Mouse (Mus musculus): ENCODE measurements around the gene Rnf150. TPM values are rescaled to one million over a fixed set of nuclear protein-coding genes. Genes with fewer than 3 reads are reported as not detected.
A peak's percentile ranks its signal among the peaks of the same experiment; 100 is the strongest.
"Not testable (repeated sequence)": the region's sequence is repeated elsewhere in the genome, so short reads cannot be mapped to it uniquely, and the experiment has no call there.

The Rnf150 gene
- polyA plus RNA-seq, 1 experiment from 2014 or later, result 2.1 TPM

DNA sequence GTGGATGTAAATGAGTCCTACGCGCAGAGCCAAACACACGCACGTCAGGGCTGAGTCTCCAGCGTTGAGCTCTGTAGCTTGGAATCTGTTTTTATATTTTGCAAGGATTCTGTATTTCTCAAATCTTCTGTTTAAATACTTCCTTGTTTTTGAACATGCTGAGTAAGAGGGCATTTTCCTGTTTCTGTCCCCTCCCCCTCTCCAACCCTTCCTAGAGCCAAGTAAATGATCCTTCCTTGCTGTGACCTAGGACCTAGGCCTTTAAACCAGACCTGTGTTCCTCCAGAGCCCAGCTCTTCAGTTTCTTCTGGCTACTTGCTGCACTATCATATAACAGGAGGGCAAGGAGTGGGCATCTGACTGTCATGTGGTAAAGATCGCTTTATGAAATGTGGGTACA is 200.9 kb downstream of the Rnf150 start:
- Histone ChIP-seq H3K36me3 (no peaks in the 10 kb centered on the region), H3K4me2 (replicated peaks) (no peak overlapping the region), H3K4me1 (peaks cover 3% of the 10 kb centered on the region), H3K27me3 (no peaks in the 10 kb centered on the region), H3K9me3 (no peaks in the 10 kb centered on the region), H3K9ac (no peak overlapping the region), H3K4me3 (no peak overlapping the region), H3K27ac (no peak overlapping the region)
- WGBS, result 86% methylated on average over 6 of the region's 6 CpGs
- no peak for ATAC-seq (ENCODE audit: low FRiP score, low read depth)

DNA sequence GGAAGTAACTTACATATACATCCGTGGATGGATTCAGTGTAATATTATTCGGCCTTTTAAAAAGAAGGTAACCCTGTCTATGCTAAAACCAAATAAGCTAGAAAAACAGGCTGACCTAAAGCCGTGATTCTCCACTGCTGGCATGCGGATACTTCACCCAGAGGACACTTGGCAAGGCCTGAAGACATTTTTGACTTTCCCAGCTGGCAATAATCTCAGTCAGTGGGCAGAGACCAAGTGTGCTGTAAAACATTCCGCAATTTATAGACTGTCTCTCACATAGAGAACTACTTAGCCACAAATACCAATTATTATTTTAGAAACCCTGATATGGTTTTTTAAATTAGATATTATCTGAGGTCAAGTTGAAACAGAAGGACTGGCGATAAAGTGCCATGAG is 202.9 kb downstream of the Rnf150 start:
- WGBS, result 80% methylated on average over 6 of the region's 6 CpGs
- Histone ChIP-seq H3K9ac (no peak overlapping the region), H3K27ac (no peak overlapping the region), H3K4me2 (replicated peaks) (no peak overlapping the region), H3K36me3 (no peaks in the 10 kb centered on the region), H3K4me1 (no peaks in the 10 kb centered on the region), H3K4me3 (no peak overlapping the region), H3K27me3 (no peaks in the 10 kb centered on the region), H3K9me3 (no peaks in the 10 kb centered on the region)
- ATAC-seq (ENCODE audit: low FRiP score, low read depth), result no peak

DNA sequence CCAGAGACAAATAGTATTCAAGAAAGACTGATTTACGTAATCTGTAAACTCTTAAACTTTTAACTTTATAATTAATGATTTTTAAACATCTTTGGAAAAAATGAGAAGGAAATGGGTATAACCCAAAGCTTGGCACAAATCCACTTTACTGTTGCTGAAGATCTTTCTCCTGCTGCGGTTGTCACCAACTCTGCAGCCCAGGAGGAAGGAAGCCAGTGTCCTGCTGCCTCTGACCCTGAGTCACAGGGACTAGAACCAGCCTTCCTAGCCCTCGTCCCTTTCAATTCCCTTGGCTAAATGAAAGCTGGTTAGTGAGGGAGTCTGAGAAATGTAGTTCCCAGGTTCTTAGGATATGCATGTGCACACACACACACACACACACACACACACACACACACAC is 203.7 kb downstream of the Rnf150 start:
- WGBS, result 87% methylated on average over 3 of the region's 3 CpGs

DNA sequence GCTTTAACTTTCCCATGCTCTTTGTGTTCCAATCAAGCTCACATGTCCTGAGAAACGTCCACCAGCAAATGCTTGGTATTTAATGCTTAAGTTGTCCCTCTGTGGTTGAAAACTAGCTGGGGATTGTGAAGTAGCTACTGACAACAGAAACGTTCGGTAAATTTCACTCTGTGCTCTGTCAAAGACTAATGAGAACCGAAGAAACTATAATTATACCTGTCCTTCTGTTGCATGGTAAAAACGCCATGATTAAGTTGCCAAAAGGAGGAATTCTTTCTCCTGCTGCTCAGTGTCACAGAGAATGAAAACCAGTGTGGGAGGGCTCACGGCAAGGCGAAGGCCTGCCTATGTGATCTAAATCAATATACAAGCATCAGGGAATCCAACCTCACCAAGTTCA is 204.8 kb downstream of the Rnf150 start:
- H3K4me2 ChIP-seq (replicated peaks), result no peak overlapping the region

More for the DNA sequence above, 203.7 kb downstream of the Rnf150 start:
- ATAC-seq (ENCODE audit: low FRiP score, low read depth), result no peak
- Histone ChIP-seq H3K27ac (no peak overlapping the region), H3K9me3 (no peaks in the 10 kb centered on the region), H3K4me2 (replicated peaks) (no peak overlapping the region), H3K27me3 (no peaks in the 10 kb centered on the region), H3K9ac (no peak overlapping the region), H3K4me3 (no peak overlapping the region), H3K4me1 (no peaks in the 10 kb centered on the region), H3K36me3 (no peaks in the 10 kb centered on the region)

DNA sequence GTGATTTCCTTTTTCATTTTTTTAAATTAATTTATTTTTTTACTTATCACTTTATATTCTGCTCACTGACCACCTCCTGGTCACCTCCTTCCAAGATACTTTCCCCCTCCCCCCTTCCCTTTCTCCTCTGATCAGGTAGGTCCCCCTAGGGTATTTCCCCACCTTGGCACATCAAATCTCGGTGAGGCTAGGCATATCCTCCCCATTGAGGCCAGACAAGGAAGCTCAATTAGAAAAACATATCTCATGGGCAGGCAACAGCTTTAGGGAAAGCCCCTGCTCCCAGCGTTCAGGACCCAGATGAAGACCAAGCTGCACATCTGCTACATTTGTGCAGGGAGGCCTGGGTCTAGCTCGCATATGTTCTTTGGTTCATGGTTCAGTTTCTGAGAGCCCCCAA is 211.1 kb downstream of the Rnf150 start:
- Histone ChIP-seq H3K9ac (no peak overlapping the region), H3K9me3 (no peaks in the 10 kb centered on the region), H3K4me3 (no peak overlapping the region), H3K4me2 (replicated peaks) (no peak overlapping the region), H3K36me3 (0 out of 2 replicates have a peak, but pooled peaks cover 4% of the 10 kb centered on the region), H3K27ac (no peak overlapping the region), H3K27me3 (no peaks in the 10 kb centered on the region), H3K4me1 (peaks cover 11% of the 10 kb centered on the region)
- 80% methylated on average over 3 of the region's 3 CpGs for WGBS
- no peak for ATAC-seq (ENCODE audit: low FRiP score, low read depth)

More for the DNA sequence above, 204.8 kb downstream of the Rnf150 start:
- 73% methylated on average over 7 of the region's 7 CpGs for WGBS
- Histone ChIP-seq H3K4me3 (no peak overlapping the region), H3K9me3 (no peaks in the 10 kb centered on the region), H3K9ac (no peak overlapping the region), H3K4me1 (no peaks in the 10 kb centered on the region), H3K27ac (no peak overlapping the region), H3K36me3 (no peaks in the 10 kb centered on the region), H3K27me3 (no peaks in the 10 kb centered on the region)
- no peak for ATAC-seq (ENCODE audit: low FRiP score, low read depth)

DNA sequence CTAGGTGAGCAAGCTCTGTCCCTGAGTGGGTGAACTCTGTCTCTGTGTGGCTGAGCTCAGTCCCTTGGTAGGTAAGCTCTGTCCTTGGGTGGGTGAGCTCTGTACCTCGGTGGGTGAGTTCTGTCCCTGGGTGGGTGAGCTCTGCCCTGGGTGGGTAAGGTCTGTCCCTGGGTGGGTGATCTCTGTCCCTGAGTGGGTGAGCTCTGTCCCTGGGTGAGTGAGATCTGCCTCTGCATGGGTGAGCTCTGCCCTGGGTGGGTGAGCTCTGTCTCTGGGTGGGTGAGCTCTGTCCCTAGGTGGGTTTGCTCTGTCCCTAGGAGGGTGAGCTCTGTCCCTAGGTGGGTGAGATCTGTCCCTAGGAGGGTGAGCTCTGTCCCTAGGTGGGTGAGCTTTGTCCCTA is 213.5 kb downstream of the Rnf150 start:
- H3K36me3 ChIP-seq, result 0 out of 2 replicates have a peak, but pooled peaks cover 4% of the 10 kb centered on the region
- H3K4me2 ChIP-seq (replicated peaks), result no peak overlapping the region
- H3K9me3 ChIP-seq, result no peaks in the 10 kb centered on the region
- H3K27me3 ChIP-seq, result no peaks in the 10 kb centered on the region
- no peak overlapping the region for H3K4me3 ChIP-seq
- WGBS, result 87% methylated on average over 1 of the region's 1 CpGs
- H3K9ac ChIP-seq, result no peak overlapping the region
- H3K27ac ChIP-seq, result no peak overlapping the region
- no peak for ATAC-seq (ENCODE audit: low FRiP score, low read depth)
- peaks cover 19% of the 10 kb centered on the region for H3K4me1 ChIP-seq

DNA sequence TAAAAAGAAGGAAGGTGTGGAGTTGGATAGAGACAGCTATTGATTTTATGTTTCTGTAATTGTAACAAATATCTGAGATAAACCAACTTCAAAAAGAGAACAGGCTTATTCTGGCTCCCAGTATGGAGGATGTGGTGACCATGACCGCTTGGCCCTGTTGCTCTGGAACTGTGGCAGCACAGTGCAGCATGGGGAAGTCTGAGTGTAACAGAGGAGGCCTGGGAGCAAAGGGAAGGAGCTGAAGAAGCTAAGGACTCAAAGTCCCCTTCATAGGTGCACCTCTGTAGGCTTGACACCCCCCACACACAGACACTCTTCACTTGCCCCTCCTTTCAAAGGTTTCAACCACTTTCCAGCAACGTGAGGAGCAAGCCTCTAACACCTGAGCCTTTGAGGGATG is 214.2 kb downstream of the Rnf150 start:
- H3K36me3 ChIP-seq, result 0 out of 2 replicates have a peak, but pooled peaks cover 4% of the 10 kb centered on the region
- WGBS, result 61% methylated on average over 2 of the region's 2 CpGs
- H3K4me3 ChIP-seq, result no peak overlapping the region
- no peak overlapping the region for H3K4me2 ChIP-seq (replicated peaks)
- H3K9ac ChIP-seq, result no peak overlapping the region
- no peaks in the 10 kb centered on the region for H3K27me3 ChIP-seq
- ATAC-seq (ENCODE audit: low FRiP score, low read depth), result no peak
- H3K4me1 ChIP-seq, result peaks cover 19% of the 10 kb centered on the region
- H3K27ac ChIP-seq, result no peak overlapping the region
- H3K9me3 ChIP-seq, result no peaks in the 10 kb centered on the region

DNA sequence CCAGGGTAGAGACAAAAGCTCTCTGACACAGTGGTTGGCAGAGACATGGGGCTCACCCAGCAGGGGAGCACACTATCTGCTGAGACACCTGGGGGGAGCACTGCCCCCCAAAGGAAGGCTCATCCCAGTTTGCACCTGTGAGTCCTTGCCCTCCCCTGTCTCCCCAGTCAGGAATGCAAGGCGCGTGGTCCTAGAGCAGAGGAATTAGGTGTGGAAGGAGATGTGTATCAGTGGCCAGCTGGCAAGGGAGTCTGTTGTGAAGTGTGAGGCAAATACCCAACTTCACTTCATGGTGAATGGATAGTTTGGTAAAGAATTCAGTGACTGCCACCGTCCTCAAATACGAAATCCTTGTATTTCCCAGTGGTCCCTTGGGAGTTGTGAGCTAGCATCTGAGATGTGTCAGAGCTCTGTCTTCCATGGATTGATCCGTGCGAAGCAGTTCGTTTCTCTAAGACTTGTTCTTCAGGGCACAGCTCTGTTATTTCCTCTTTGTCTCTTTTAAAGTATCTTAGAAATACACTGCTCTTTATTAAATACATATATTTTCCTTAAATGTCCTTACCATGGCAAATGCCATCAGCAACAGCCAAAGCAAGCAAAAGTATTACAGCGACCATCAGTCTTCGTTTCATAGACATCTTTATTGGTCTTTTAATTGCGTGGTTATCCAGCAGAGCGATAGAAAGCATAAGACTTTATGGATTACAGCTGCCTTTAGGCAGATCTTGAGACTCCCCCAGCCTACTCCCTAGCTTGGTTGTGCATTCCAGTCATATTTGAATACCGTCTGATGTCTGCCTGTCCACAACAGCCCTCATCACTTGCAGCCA is 215.8 kb downstream of the Rnf150 start:
- Histone ChIP-seq H3K4me3 (no peak overlapping the region), H3K36me3 (peaks cover 5% of the 10 kb centered on the region; the same call in 1 of the 2 replicates), H3K9me3 (no peaks in the 10 kb centered on the region), H3K27me3 (0 out of 2 replicates have a peak, but pooled peaks cover 2% of the 10 kb centered on the region), H3K27ac (no peak overlapping the region), H3K4me2 (replicated peaks) (peak overlapping the region; percentile 11; the same call in 1 of the 2 replicates), H3K4me1 (peaks cover 19% of the 10 kb centered on the region), H3K9ac (no peak overlapping the region)
- WGBS, result 27% methylated on average over 12 of the region's 12 CpGs
- peak; percentile 73; the same call in 1 of the 2 replicates for ATAC-seq (ENCODE audit: low FRiP score, low read depth)

DNA sequence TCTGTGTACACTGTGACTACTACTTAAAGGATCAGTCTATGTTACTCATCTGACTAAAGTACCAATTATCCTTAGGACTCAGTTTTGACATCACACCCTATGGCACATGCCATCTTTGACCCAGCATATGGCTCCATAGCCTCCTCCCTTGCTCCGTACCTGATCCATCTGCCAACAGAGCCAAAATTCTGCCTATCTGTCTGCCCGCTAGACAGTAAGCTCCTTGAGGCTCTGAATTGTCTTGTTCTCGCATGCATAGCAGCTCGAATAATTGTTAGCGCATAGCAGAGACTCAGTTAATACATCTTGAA is 216.3 kb downstream of the Rnf150 start:
- H3K27me3 ChIP-seq, result 0 out of 2 replicates have a peak, but pooled peaks cover 2% of the 10 kb centered on the region
- peaks cover 7% of the 10 kb centered on the region; the same call in 1 of the 2 replicates for H3K36me3 ChIP-seq
- H3K9ac ChIP-seq, result no peak overlapping the region
- peak overlapping the region; percentile 11; the same call in 1 of the 2 replicates for H3K4me2 ChIP-seq (replicated peaks)
- H3K9me3 ChIP-seq, result no peaks in the 10 kb centered on the region
- peaks cover 19% of the 10 kb centered on the region for H3K4me1 ChIP-seq
- H3K4me3 ChIP-seq, result no peak overlapping the region
- ATAC-seq (ENCODE audit: low FRiP score, low read depth), result no peak
- H3K27ac ChIP-seq, result no peak overlapping the region
- 81% methylated on average over 5 of the region's 5 CpGs for WGBS

DNA sequence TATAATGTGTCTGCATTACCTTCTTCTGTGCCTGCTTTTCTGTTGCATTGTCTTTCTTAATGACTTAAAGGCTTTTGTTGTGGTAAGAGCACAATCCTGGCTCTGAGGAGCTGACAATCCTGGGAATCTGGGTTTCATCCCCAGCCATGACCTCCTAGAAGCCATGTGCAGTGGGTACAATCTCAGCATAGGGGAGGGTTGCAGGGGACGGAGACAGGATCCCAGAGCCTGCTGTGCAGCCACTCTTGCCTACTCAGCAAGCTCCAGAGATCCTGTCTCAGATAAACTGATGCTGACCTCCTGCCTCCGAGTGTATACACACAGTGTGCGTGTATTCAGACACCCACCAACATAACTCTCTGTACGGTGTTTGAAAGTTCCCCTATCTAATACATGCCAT is 218.1 kb downstream of the Rnf150 start:
- Histone ChIP-seq H3K9ac (no peak overlapping the region), H3K4me1 (peaks cover 19% of the 10 kb centered on the region), H3K27me3 (0 out of 2 replicates have a peak, but pooled peaks cover 2% of the 10 kb centered on the region), H3K9me3 (no peaks in the 10 kb centered on the region), H3K36me3 (peaks cover 3% of the 10 kb centered on the region; the same call in 1 of the 2 replicates), H3K27ac (no peak overlapping the region), H3K4me2 (replicated peaks) (no peak overlapping the region), H3K4me3 (no peak overlapping the region)
- ATAC-seq (ENCODE audit: low FRiP score, low read depth), result no peak
- 62% methylated on average over 4 of the region's 4 CpGs for WGBS

DNA sequence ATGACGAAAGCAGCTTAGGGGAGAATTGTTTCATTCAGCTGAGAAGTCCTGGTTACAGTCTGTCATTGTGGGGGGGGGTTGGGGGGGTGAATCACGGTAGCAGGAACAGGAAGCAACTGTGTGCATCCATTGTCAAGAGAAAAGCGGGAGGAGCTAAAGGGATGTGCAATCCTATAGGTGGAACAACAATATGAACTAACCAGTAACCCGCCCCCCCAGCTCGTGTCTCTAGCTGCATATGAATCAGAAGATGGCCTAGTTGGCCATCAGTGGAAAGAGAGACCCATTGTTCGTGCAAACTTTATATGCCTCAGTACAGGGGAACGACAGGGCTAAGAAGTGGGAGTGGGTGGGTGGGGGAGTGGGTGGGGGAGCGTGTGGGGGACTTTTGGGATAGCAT is 218.7 kb downstream of the Rnf150 start:
- H3K4me1 ChIP-seq, result peaks cover 19% of the 10 kb centered on the region
- ATAC-seq (ENCODE audit: low FRiP score, low read depth); H3K4me2 ChIP-seq (replicated peaks); H3K9me3 ChIP-seq; H3K27ac ChIP-seq; H3K9ac ChIP-seq; H3K4me3 ChIP-seq; H3K27me3 ChIP-seq; H3K36me3 ChIP-seq: not testable (repeated sequence)
- 83% methylated on average over 8 of the region's 8 CpGs for WGBS

DNA sequence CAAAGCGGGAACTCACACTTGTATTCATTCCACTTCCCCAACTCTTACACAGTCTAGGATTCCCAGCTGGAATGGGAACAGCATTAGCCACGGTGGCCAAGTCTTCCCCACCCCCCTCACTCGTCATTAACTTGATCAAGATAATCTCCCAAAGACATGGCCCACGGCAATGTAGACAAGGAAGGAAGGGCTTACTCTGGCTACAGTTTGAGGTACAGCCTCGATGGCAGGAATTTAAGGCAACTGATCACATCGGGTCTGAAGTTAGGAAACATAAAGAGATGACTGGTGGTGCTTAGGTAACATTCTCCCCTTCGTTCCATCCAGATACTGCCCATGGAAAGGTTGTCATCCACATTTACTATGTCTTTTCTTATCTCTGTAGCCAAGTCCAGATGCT is 219.1 kb downstream of the Rnf150 start:
- Histone ChIP-seq H3K9me3 (no peaks in the 10 kb centered on the region), H3K4me3 (no peak overlapping the region), H3K27ac (no peak overlapping the region), H3K4me2 (replicated peaks) (no peak overlapping the region), H3K36me3 (peaks cover 3% of the 10 kb centered on the region; the same call in 1 of the 2 replicates), H3K4me1 (peaks cover 19% of the 10 kb centered on the region), H3K9ac (no peak overlapping the region), H3K27me3 (0 out of 2 replicates have a peak, but pooled peaks cover 2% of the 10 kb centered on the region)
- ATAC-seq (ENCODE audit: low FRiP score, low read depth), result no peak
- 82% methylated on average over 7 of the region's 7 CpGs for WGBS

All from limb, embryonic 13.5 days (tissue).